9 mouse cellular contexts compared by ENCODE assay signal in genomic region chr8:57429166-57429887, GRCm38 (mm10). TPM values are rescaled to one million over a fixed set of nuclear protein-coding genes. Genes with fewer than 3 reads are reported as not detected.
DNase-seq lines count a peak whose midpoint lies in the region; ATAC-seq lines count a peak whose summit lies in the region.
"Had no signal": no experiment of that assay in that cellular context is flagged by ENCODE, and none has a peak within 500 bp of the region (broad histone marks: within the 10 kb centered on the region; RNA-seq: fewer than 3 reads in every experiment).

No protein-coding gene starts in this region.

- no peaks in the 10 kb centered on the region for H3K9me3 ChIP-seq in hindbrain, embryonic 15.5 days
- H3K9me3 ChIP-seq: liver, embryonic 15.5 days had no signal

- no peaks in the 10 kb centered on the region for H3K4me1 ChIP-seq in hindbrain, embryonic 15.5 days (replicated peaks)
- H3K4me1 ChIP-seq: liver, embryonic 15.5 days had no signal

- H3K4me3 ChIP-seq in hindbrain, embryonic 15.5 days, result no peak overlapping the region
- H3K4me3 ChIP-seq: liver, embryonic 15.5 days had no signal

- H3K36me3 ChIP-seq in hindbrain, embryonic 15.5 days, result no peaks in the 10 kb centered on the region
- H3K36me3 ChIP-seq: liver, embryonic 15.5 days had no signal

- ATAC-seq in hindbrain, embryonic 15.5 days (ENCODE audit: low FRiP score, low read depth), result no peak; the same call in 1 of the 2 replicates

- peak; percentile 92 for DNase-seq in NIH3T3 (ENCODE audit: low read depth)
- peak; percentile 57 for DNase-seq in cerebellum, adult 9-11 months
- DNase-seq in frontal cortex, postnatal 36 days (ENCODE audit: low spot score in 2 of 2), result peak; percentile 69 to 75
- peak; percentile 74 to 81 for DNase-seq in layer of hippocampus, postnatal 14 days (ENCODE audit: low spot score in 2 of 2)
- DNase-seq in lung, postnatal 4 days, result peak; percentile 26 to 81
- DNase-seq in retina, postnatal 1 day, result peak; percentile 83
- peak; percentile 70 to 80 for DNase-seq in urinary bladder, postnatal 36 days (ENCODE audit: low spot score in 2 of 2)

- H3K9ac ChIP-seq in hindbrain, embryonic 15.5 days, result 0 out of 2 replicates have a peak overlapping the region, but pooled peaks have one; percentile 23
- H3K9ac ChIP-seq: liver, embryonic 15.5 days had no signal

- 38% methylated on average over 18 of the region's 18 CpGs for WGBS in hindbrain, embryonic 15.5 days

- H3K4me2 ChIP-seq in hindbrain, embryonic 15.5 days, result peak overlapping the region; percentile 29
- H3K4me2 ChIP-seq: liver, embryonic 15.5 days had no signal

- no peak overlapping the region for H3K27ac ChIP-seq in hindbrain, embryonic 15.5 days (replicated peaks)
- H3K27ac ChIP-seq: liver, embryonic 15.5 days had no signal

- no peaks in the 10 kb centered on the region for H3K27me3 ChIP-seq in hindbrain, embryonic 15.5 days
- H3K27me3 ChIP-seq: liver, embryonic 15.5 days had no signal

RNA-seq across cellular contexts. Expression of gene Scrg1, which starts 26.4 kb away (rescaled TPM):
- polyA plus RNA-seq in hindbrain, embryonic 15.5 days (2015; fragmentation: Nextera tagmentation; extraction: Ambion mirVana), result 8.4 and 10.8 TPM in 2 replicates
- 10 to 100 TPM; 90.2 to 98.9 TPM for total RNA-seq in layer of hippocampus, postnatal 14 days (2021)

RNA-seq across cellular contexts. Expression of gene Sap30, which starts 58.3 kb away (rescaled TPM):
- 29.3 and 37.0 TPM in 2 replicates for polyA plus RNA-seq in hindbrain, embryonic 15.5 days (2015; fragmentation: Nextera tagmentation; extraction: Ambion mirVana)
- total RNA-seq in layer of hippocampus, postnatal 14 days (2021), result 10 to 100 TPM in 1 of 2 experiments, 1 to 10 TPM in 1; 9.0 to 13.7 TPM
